Mouse (Mus musculus): ENCODE measurements at regions not wholly inside any gene's neighbourhood (a gene's known extent, or its start where the extent isn't known, plus 50 kb on each side); places are given as distances from the start of the nearest gene placed in this dataset.
"Not testable (repeated sequence)": the region's sequence is repeated elsewhere in the genome, so short reads cannot be mapped to it uniquely, and the experiment has no call there.

DNA sequence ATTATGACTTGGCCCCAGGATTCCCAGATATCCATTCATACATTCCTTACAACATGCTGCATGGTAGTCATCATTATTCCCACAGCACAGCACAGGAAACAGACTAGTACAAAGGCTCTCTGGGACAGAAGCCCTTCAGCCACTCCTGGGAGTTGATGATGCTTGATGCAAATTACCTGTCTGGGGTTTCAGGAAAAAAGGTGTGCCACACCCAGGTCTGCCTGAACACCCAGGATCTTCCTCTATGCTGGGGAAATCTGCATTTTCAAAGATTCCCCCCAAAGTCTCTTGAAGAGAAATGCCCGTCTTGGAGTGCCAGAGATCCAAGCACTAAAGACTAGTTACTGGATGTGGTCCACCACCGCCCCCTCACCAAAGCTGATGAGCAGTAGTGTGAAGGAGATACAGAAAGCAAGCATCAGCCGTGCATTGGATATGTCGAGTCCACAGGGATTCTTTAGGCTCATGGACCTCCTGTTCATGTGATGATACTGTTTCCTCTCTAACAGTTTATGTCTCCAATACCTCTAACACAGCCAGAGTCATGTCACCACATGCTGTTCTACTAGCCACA lies 117.2 kb downstream of the Zfp36l1 start:
- no peak for ATAC-seq (replicated peaks; ENCODE audit: low FRiP score, poor library complexity, severe bottlenecking)

DNA sequence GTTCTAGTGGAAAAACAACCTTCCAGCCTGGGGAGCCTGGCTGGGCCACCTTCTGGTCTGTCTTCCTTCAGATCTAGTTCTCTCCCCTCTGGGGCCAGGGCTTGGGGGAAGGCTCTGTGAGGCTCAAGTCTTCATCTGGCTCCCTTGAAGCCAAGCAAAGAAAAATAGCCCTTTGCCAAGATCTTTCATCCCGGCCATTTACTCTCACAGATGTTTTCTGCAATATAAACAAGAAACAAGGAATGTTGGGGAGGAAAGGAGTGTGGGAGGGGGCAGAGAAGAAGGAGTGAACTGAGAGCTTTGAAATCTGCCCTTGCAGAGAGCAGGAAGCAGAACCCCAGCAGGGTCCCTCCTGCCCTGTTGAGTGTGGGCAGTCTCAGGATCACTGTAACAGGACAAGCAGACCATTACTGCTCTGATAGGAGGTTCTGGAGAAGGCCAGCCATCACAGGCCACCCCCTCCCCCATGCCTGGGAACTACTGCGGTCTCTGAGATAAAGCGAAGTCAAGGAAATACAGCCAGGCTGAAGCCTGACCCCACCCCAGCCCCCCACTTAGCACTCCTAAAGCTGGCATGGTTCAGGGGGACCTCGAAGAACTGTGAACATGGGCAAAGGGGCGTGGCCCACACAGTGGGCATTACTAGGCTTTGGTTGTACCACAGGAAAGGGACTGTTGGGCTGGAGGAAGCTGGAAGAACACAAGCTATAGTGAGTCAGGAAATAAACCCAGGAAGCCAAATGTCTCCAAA lies 118.8 kb downstream of the Zfp36l1 start:
- no peak for ATAC-seq (replicated peaks; ENCODE audit: low FRiP score, poor library complexity, severe bottlenecking)

DNA sequence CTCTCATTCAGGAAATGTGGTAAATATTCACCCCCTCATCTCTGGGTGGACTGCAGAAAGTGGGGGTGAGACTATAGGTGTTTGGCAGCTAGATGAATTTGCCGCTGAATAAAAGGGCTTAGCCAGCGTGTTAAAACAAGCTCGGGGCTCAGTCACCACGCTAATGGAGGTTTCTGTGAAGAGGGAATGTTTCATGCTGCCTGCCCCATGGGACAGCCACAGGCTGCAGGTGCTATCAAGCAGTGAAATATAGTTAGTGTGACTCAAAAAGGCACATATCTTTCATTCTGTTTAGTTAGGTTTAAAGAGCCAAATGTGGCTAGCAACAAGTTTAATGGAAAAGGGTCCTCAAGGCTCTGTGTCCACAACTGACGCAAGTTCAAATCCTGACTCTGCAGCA lies 121.5 kb downstream of the Zfp36l1 start:
- no peak for ATAC-seq (replicated peaks; ENCODE audit: low FRiP score, poor library complexity, severe bottlenecking)

DNA sequence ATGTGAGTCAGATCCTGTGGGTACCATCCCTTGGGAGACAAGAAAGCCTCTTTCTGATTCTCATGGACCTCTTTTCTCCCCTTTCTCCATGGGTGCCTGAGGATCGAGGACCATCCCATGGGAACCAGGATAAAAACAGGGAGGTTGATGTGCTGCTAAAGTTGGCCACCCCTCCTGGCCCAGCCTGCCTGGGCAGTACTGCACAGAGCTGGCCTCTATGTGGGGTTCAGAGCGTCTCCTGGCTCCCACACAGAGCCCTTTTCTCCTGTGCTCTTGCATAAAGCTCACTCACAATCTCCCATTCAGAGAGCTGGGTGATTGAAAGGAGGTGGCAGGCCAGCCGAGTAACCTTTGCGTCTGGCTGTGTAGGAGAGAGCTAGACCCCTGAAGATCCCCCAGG lies 122.1 kb downstream of the Zfp36l1 start:
- no peak for ATAC-seq (replicated peaks; ENCODE audit: low FRiP score, poor library complexity, severe bottlenecking)

DNA sequence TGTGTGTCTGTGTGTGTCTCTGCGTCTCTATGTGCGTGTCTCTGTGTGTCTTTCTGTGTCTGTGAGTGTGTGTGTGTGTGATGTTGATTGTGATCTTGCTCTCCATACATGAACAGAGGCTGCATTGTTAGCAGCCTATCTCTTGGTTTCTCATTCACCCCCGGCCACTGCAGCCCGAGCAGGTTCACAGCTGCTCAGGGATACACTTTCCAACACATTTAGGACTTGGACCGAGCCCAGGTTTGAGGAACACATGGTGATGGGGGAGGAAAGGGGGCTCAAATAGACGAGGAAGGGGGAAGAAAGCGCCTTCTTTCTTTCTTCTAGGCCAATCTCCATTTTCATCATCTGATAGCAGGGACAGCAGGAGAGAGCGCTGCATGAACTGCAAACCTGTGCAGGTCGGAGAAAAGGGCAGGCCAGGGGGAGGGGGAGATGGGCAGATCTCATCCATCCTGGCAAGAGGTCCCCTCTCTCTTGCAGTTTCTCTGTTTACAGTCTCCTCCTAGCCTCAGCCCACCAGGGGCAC lies 123.2 kb downstream of the Zfp36l1 start:
- no peak for ATAC-seq (replicated peaks; ENCODE audit: low FRiP score, poor library complexity, severe bottlenecking)

DNA sequence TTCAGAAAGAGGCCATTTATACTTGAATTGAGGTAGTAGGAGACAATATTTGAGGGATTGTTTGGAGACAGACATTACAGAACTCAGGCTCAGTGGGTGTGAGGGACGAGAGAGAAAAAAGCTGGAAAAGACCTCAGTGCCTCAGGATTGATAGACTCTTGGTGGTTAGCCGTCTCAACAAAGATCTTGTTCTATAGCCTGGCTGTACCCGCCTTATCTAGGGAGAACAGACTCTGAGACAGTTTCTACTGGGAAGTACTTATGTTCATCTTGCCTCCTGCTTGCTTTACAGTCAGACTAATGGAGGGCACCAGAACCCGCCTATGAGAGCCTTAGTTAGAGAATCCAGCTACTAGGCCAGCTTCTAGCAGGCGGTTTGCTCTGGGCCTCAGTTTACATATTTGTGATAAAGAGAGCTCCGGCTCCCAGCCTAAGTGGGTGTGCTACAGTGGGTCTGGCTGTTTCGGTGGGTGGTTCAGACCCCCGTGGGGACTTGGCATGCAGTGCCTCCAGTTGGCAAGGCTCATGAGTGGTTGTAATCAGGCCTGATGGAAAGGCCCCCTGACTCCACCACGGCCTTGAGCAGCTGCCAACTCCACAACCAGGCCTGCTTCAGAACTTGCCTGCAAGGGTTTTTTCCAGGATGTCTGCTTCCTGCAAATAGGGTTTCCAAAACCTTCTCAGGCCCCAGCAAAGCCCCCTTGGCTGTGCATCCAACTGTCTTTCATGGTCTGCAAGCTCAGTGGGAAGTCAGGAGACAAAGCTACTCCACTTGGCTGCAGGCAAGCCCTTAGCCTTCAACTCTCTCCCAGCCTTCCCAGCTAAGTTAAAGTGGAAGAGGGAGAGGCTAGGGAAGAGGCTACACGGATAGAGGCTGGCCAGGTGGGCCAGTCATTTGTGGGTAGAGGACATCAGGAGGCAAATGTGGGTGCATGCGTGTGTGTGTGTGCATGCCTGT lies 124.1 kb downstream of the Zfp36l1 start:
- peak; percentile 83 for ATAC-seq (replicated peaks; ENCODE audit: low FRiP score, poor library complexity, severe bottlenecking)

DNA sequence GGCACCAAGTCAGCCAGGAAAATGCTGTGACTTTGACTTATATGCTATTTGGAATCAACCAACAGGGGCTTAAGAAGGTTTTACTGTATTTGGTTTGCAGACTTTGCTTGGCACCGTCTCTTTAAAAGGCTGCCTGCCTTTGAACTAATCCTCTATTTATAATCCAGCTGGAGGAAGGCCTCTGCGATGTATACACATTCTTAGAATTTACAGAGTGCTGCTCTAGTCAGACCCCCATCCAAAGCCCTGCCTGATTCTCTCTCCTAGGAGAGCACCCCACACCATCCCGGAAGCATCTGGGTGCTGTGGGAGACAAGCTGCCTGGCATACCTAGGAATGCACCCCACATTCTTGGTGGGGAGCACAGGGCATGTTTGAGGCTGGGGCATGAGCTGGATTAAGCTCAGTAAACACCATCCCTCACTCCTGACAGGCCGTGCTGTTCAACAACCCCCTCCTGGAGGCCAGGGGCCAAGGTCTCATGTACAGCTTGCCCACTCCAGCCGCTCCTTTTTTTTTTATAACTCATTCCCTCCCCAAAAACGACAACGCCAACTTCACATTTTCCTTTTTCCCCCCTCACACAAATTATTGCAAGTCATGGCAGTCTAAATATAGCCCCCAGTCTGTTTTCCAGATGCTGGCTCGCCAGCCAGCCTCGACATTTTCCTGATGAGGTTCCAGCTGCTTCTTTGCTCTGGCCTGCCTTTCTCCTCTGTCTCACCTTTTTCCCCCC lies 126.4 kb downstream of the Zfp36l1 start:
- ATAC-seq (replicated peaks; ENCODE audit: low FRiP score, poor library complexity, severe bottlenecking) = no peak

DNA sequence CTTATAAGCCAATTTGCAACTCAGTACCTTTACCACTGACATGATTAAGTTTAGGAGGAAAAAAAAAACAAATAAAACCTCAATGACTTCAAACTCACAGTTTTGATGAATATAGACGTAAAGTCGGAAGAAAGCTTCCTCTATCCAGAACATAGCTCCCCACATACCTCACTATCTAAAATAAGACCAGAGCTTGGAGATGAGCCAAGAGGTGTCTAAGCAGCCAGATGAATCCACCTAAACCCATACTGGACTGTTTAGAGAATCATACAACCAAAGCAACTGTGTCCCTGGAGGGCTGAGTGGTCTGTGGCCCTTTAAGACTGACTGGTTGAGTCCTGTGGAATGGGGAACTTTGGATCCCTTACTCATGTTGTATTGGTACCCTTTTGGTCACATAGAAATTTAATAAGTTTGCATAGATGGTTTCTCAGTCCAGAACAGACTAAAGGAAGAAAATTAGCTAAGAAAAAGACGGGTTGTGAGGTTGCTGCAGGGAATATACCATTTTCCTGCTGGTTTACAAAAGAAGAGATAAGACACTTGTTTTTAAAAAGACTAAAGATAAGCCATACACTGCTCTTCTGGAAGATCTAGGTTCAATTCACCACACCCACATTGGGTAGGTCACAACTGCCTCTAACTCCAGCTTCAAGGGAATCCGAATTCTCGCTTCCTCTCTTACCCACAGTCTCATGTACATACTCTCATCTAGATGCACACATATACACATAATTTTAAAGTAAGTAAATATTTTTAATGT lies 127.6 kb downstream of the Zfp36l1 start:
- ATAC-seq (replicated peaks; ENCODE audit: low FRiP score, poor library complexity, severe bottlenecking) = peak; percentile 37

DNA sequence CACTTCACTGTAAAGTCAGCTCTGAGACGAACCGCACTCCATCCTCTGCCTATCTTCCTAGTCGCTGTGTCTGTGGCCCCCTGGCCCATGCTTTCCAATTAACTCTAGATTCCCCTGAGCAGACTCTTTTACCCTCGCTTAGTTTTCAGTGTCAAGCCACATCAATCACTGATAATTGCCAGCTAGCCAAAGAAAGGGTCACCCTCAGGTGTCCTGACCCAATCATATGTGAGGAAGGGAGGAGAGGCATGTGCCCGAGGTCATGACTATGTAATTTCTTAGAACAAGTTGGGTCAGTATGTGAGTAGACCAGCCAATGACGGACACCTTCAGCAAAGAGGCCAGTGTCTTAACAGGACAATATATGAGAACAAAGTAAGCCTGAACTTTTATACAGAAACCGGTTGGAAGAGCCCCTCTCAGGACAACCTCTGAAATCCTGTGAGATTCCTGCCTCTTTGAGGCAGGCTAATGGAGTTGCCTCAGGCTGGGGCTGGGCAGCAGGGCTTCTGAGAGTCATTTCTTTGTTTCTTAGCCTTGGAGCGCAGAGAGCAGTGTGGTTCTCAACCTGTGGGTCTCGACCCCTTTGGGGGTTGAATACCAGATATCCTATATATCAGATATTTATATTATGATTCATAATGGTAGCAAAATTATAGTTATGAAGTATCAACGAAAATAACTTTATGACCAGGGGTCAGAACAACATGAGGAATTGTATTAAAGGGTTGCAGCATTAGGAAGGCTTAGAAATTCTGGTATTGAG lies 128.6 kb downstream of the Zfp36l1 start:
- no peak for ATAC-seq (replicated peaks; ENCODE audit: low FRiP score, poor library complexity, severe bottlenecking)

DNA sequence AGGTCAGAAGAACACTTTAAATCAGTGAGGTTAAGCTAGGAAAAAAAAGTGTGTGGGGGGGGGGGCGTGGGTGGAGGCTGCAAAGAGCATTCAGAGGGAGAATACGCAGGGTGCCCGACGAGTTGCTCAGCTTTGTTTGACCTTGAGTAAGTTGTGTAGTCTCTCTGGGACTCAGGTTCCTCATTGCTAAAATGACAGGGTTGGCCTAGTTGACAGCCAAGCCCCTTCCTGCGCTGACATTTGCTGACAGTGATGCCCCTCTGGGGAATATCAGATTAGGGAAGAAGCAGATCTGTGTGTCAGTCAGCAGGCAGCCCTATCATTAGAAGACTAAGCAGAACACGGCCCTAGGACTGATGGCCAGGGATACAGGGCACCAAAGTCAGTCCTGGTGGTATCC lies 129.6 kb downstream of the Zfp36l1 start:
- no peak for ATAC-seq (replicated peaks; ENCODE audit: low FRiP score, poor library complexity, severe bottlenecking)

DNA sequence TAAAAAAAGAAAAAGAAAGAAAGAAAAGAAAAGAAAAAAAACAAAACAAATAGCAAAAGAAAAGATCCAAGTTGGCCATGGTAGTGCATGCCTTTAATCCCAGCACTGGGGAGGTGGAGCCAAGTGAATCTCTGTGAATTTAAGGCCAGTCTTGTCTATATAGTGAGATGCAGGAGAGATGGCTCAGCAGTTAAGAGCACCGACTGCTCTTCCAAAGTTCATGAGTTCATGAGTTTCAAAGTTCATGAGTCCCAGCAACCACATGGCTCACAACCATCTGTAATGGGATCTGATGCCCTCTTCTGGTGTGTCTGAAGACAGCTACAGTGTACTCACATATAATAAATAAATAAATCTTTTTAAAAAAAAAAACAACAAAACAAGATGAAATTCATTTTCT lies 130.3 kb downstream of the Zfp36l1 start:
- ATAC-seq (replicated peaks; ENCODE audit: low FRiP score, poor library complexity, severe bottlenecking) = not testable (repeated sequence)

DNA sequence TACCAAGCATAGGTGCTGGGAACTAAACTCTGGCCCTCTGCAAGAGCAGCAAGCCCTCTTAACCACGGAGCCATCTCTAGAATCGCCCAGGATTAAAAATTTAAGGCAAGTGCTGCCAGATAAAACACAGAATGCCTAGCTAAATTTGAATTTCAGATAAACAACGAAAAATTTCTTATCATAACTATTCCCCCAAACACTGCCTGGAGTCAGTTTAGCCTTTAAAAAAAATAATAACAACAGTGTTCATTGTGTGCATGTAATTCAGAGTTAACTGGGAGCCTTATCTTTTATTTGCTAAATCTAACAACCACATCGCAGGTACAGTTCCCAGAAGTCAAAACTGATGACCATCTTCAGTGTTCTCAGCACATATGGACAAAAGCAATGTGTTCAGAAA lies 132.1 kb downstream of the Zfp36l1 start:
- no peak for ATAC-seq (replicated peaks; ENCODE audit: low FRiP score, poor library complexity, severe bottlenecking)

DNA sequence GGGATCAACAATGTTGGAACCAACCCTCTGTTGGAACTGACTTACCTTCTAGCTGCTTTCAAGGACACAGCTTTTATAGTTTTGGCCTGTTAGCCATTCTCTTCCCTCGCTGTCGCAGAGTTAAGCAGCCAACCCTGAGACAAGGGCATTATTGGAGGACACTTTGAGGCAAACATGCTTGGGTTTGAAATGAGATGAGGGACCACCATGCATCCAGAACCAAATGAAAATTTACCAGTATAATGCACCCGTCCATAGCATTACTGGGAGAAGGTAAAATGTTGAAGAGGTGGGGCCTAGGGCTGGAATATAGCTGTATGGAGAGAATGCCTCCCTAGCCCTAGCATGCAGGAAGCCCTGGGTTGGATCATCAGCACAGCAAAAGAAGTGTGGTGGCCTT lies 135.7 kb downstream of the Zfp36l1 start:
- ATAC-seq (replicated peaks; ENCODE audit: low FRiP score, poor library complexity, severe bottlenecking) = no peak

DNA sequence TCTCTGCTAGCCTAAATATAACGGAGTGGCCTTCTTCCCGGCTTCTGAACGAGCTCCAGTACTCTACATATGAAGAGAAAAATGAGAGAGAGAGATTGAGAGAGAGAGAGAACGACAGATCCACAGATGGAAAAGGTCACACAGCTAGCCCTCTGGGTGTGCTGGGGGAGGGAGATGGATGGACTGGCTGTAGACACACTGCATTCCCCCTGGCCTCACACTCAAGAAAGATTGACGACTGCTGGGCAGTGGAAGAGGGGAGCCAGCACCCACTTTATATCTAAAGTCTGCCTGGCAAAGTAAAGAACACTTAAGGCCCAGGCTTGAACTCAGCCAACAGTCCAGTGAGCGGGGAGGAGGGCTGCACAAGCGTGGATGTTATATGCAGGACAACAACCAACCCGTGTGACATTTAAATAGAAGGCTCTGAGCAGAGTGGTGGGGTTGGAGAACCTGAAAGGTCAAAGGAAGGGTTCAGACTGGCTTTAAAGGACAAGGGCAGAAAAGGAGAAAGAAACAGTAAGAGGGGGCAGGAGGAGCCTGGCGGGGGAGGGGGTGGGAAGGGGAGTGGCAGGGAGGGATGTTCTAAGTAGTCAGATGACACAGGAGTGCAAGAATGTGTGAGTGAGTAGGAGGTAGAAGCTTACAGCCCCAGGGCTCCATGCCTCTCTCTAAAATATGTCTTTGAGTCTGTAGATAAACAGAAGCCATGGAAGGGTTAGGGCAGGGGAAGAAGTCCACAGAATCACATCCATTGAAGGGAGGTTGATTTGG lies 137.2 kb downstream of the Zfp36l1 start:
- ATAC-seq (replicated peaks; ENCODE audit: low FRiP score, poor library complexity, severe bottlenecking) = no peak

DNA sequence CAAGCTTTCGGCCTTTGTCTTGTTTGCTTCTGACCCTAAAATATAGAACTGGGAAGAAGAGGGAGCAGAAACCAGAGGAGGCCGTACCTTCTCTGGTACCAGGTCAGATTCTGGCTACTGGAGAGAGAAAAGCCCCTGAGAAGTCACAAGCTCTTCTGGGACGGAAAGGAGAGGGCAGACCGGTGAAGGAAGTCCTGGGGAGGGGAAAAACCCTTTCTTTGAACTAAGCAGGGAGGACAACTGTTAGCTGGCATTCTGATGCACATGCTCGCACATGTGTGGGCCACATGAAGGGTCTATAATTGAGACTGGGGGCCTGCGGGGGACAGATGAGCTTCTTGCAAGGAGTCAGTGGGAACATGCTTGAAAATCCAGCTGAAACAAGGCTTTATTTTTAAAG lies 137.8 kb downstream of the Zfp36l1 start:
- ATAC-seq (replicated peaks; ENCODE audit: low FRiP score, poor library complexity, severe bottlenecking) = no peak

DNA sequence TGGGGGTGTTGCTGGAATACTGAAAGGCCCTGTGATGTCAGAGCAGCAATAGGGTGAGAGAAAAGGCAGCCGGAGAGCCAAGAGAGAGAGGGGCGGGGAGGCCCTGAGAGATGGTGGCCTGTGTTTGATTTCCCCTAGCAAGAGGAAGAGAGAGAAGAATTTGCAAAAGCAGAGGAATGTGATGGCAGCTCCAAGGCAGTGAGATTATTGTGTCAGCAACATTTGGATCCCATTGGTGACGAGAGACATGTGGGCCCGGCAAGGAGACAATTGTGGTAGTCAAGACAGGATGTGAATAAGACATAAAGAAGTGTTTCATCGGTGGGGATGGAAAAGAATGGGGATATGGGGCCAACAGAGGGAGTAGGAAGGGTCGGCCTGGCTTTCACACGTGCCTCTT lies 138.3 kb downstream of the Zfp36l1 start:
- no peak for ATAC-seq (replicated peaks; ENCODE audit: low FRiP score, poor library complexity, severe bottlenecking)

DNA sequence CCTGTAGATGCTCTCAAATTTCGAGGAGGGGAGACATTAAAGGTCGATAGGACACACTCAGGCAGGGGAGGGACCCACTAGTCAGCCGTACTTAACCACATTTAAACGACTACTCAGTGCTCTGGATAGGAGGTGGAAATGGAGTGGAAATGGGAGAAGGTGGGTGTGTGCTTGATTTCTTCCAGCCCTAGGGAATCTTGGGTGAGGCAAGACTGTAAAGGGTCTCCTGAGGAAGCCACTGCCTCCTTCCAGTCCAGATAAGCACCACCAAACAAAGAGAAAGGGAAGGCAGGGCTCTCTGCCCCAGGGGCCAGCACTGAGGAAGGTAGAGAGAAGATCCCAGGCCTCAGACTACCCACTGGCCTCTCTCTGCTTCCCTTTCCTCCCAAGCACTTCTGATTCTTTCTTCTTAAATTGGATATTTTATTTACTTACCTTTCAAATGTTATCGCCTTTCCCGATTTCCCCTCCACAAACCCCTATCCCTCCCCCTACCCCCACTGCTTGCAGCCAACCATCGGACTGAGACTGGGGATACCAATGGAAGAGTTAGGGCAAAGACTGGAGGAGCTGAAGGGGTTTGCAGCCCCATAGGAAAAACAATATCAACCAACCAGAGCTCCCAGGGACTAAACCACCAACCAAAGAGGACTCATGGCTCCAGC lies 139.1 kb downstream of the Zfp36l1 start:
- ATAC-seq (replicated peaks; ENCODE audit: low FRiP score, poor library complexity, severe bottlenecking) = no peak
